Mouse (Mus musculus) kidney, embryonic 16.5 days (tissue): ENCODE measurements around the gene Mtmr1. TPM values are rescaled to one million over a fixed set of nuclear protein-coding genes. Genes with fewer than 3 reads are reported as not detected.
"Not testable (repeated sequence)": the region's sequence is repeated elsewhere in the genome, so short reads cannot be mapped to it uniquely, and the experiment has no call there.

ENCODE experiments used
- ATAC-seq: fragments of 200-750 bp; cut with Nextera tagmentation; 2 replicates; pipeline ENCODE4 v1.8.0; 2017; ENCODE audit warnings: moderate TSS enrichment; ENCODE audit not compliant: low FRiP score, low TSS enrichment
- H3K27ac ChIP-seq: fragments of 300-500 bp; sonication (generic); 2 replicates; pipeline ENCODE4 v1.5.1; 2014; ENCODE audit warnings: low read length
- H3K27me3 ChIP-seq: fragments of 300-500 bp; sonication (generic); 2 replicates; pipeline ENCODE4 v1.6.1; 2014; ENCODE audit warnings: low read length, control low read depth, mixed read lengths; ENCODE audit not compliant: insufficient read depth
- H3K36me3 ChIP-seq: fragments of 300-500 bp; sonication (generic); 2 replicates; pipeline ENCODE4 v1.6.1; 2014; ENCODE audit warnings: low read length, control low read depth, mixed read lengths; ENCODE audit not compliant: insufficient read depth
- H3K4me1 ChIP-seq: fragments of 300-500 bp; sonication (generic); 2 replicates; pipeline ENCODE4 v1.6.1; 2014; ENCODE audit warnings: low read length, control low read depth, mixed read lengths; ENCODE audit not compliant: insufficient read depth
- H3K4me2 ChIP-seq: fragments of 300-500 bp; sonication (generic); replicated peaks from 2 replicates; pipeline ENCODE4 v1.6.1; 2014; ENCODE audit warnings: low read depth, low read length
- H3K4me3 ChIP-seq: fragments of 300-500 bp; sonication (generic); 2 replicates; pipeline ENCODE4 v1.5.1; 2014; ENCODE audit warnings: mild to moderate bottlenecking, low read length
- H3K9ac ChIP-seq: fragments of 300-500 bp; sonication (generic); replicated peaks from 2 replicates; pipeline ENCODE4 v1.6.1; 2014; ENCODE audit warnings: low read length
- H3K9me3 ChIP-seq: fragments of 300-500 bp; sonication (generic); 2 replicates; pipeline ENCODE4 v1.6.1; 2016; ENCODE audit warnings: low read length, control low read depth
- WGBS: fragments of 180-500 bp; shearing (Covaris S2); extraction: QIAGEN DNeasy Blood & Tissue Kit; methylation state at CpG from one replicate; pipeline ENCODE4 v1.1.7; 2014; 5-methylcytosine and 5-hydroxymethylcytosine counted together
- polyA plus RNA-seq: library from polyadenylated mRNA; unstranded; fragments of >200 nt; fragmentation: Nextera tagmentation; extraction: Ambion mirVana; gene quantifications from 2 replicates; pipeline ENCODE4 v1.2.1, GENCODE M21; 2015

Mtmr1 gene
- polyA plus RNA-seq, result 9.5 and 9.7 TPM in 2 replicates

DNA sequence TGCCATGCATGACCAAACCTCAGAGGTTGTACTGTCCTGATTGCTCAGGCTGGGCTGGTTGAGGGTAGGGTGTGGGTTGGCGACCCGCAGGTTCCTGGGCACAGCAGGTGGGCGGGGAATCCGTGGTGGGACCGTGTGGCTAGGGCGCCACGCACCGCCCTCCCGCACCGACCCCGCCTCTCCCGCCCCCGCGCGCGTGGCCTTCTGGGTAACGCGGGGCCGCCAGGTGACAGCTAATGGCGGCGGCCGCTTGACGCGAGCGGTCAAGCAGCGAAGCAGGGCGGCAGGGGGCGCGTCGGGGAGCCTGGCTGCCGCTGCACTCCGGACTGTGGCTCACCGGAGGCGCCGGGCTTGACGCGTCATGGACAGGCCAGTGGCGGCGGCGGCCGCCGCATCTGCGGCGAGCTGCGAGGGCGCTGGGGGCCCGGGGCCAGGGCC lies at the start of gene Mtmr1:
Gene Mtmr1 (plus strand): TSS at position 207 of the 438 bp plus-strand sequence.
- Histone ChIP-seq H3K4me3 (peak within 1 kb of the TSS; percentile 60), H3K9me3 (no peaks in the 10 kb centered on the region), H3K36me3 (no peaks in the 10 kb centered on the region), H3K4me1 (no peaks in the 10 kb centered on the region), H3K4me2 (peak within 1 kb of the TSS; percentile 52), H3K9ac (peak within 1 kb of the TSS; percentile 72), H3K27me3 (no peaks in the 10 kb centered on the region), H3K27ac (peak within 1 kb of the TSS; percentile 43; the same call in 1 of the 2 replicates)
- peak; percentile 97 for ATAC-seq
- 17% methylated on average over 16 of the region's 47 CpGs for WGBS

- 89% methylated on average over 1 of the region's 1 CpGs for WGBS
- H3K4me3 ChIP-seq, result no peak overlapping the region
- H3K9ac ChIP-seq, result no peak overlapping the region
- no peaks in the 10 kb centered on the region for H3K36me3 ChIP-seq
- no peaks in the 10 kb centered on the region for H3K4me1 ChIP-seq
- H3K9me3 ChIP-seq, result no peaks in the 10 kb centered on the region
- no peak overlapping the region for H3K4me2 ChIP-seq
- H3K27me3 ChIP-seq, result no peaks in the 10 kb centered on the region; the same call in 1 of the 2 replicates
- H3K27ac ChIP-seq, result no peak overlapping the region
- ATAC-seq, result no peak
These were observed 12.5 kb upstream of the Mtmr1 start for GRCm38 (mm10) chrX:71352033-71352432.

GRCm38 (mm10) chrX:71355331-71355730 lies 9.2 kb upstream of the Mtmr1 start:
- Histone ChIP-seq H3K4me3 (no peak overlapping the region), H3K27ac (no peak overlapping the region), H3K4me2 (no peak overlapping the region), H3K36me3 (no peaks in the 10 kb centered on the region), H3K27me3 (no peaks in the 10 kb centered on the region; the same call in 1 of the 2 replicates), H3K9me3 (no peaks in the 10 kb centered on the region), H3K9ac (no peak overlapping the region), H3K4me1 (no peaks in the 10 kb centered on the region)
- 62% methylated on average over 1 of the region's 1 CpGs for WGBS
- no peak for ATAC-seq

- not testable (repeated sequence) for H3K9ac ChIP-seq, H3K27ac ChIP-seq, H3K4me2 ChIP-seq, H3K4me1 ChIP-seq, H3K4me3 ChIP-seq, H3K27me3 ChIP-seq, H3K36me3 ChIP-seq, H3K9me3 ChIP-seq, ATAC-seq
- 87% methylated on average over 10 of the region's 10 CpGs for WGBS
These were observed 2.8 kb upstream of the Mtmr1 start for GRCm38 (mm10) chrX:71361793-71362192.

- H3K4me2 ChIP-seq, result peak overlapping the region; percentile 52
- peak overlapping the region; percentile 60 for H3K4me3 ChIP-seq
- no peak overlapping the region for H3K27ac ChIP-seq
- no peaks in the 10 kb centered on the region for H3K27me3 ChIP-seq
- peak overlapping the region; percentile 72 for H3K9ac ChIP-seq
- H3K9me3 ChIP-seq, result no peaks in the 10 kb centered on the region
- no peaks in the 10 kb centered on the region for H3K4me1 ChIP-seq
- 72% methylated on average over 5 of the region's 5 CpGs for WGBS
- no peaks in the 10 kb centered on the region for H3K36me3 ChIP-seq
- ATAC-seq, result no peak
These were observed 498 bp upstream of the Mtmr1 start for GRCm38 (mm10) chrX:71364062-71364461.

DNA sequence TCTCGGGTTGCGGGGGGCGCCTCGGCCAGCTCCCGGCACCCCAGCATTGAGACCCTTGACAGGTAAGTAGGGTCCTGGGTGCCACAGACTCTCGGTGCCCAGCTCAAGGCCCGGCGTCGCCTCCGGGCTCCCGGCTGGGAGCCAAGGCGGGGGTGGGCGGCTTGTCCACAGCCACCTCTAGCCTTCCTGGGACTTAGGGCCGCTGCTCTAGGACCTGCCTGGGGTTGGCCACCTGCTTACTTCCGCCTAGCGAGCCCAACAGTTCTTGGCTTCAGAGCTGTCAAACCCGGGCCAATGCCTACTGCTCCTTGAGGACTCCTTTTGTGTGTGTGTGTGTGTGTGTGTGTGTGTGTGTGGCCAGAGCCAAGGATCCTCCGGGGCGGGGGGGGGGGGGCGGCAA lies 451 bp downstream of the Mtmr1 start:
- Histone ChIP-seq H3K9me3 (no peaks in the 10 kb centered on the region), H3K4me1 (no peaks in the 10 kb centered on the region), H3K36me3 (no peaks in the 10 kb centered on the region), H3K9ac (peak overlapping the region; percentile 72), H3K4me2 (peak overlapping the region; percentile 52), H3K27me3 (no peaks in the 10 kb centered on the region), H3K27ac (peak overlapping the region; percentile 43; the same call in 1 of the 2 replicates), H3K4me3 (peak overlapping the region; percentile 60)
- WGBS, result 32% methylated on average over 15 of the region's 20 CpGs
- peak; percentile 80; the same call in 1 of the 2 replicates for ATAC-seq

- Histone ChIP-seq H3K27me3 (no peaks in the 10 kb centered on the region), H3K4me1 (no peaks in the 10 kb centered on the region), H3K4me3 (peak overlapping the region; percentile 60), H3K27ac (no peak overlapping the region), H3K9me3 (no peaks in the 10 kb centered on the region), H3K4me2 (peak overlapping the region; percentile 52), H3K36me3 (no peaks in the 10 kb centered on the region), H3K9ac (peak overlapping the region; percentile 72; the same call in 1 of the 2 replicates)
- 71% methylated on average over 3 of the region's 3 CpGs for WGBS
- ATAC-seq, result no peak
These were observed 950 bp downstream of the Mtmr1 start for GRCm38 (mm10) chrX:71365510-71365909.

DNA sequence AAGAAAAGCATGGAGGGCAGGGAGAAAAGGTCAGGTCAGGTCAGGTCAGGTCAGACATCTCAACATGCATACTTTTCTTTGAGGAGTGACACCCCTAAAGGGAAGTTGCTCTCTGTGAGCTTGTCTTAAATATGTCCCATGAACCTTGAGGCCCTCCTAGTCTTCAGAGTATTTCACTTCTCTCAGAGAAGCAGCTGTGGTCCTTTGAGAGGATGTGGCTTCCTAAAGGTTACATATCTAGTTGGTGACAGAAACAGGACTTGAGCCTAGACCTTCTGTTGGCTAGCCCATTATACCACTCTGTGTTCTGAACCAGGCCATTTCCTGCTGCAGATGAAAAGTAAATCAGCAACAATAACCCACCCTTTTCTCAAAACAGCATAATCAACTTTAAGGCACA lies 2.4 kb downstream of the Mtmr1 start:
- no peaks in the 10 kb centered on the region for H3K27me3 ChIP-seq
- H3K9ac ChIP-seq, result no peak overlapping the region
- no peak overlapping the region for H3K4me3 ChIP-seq
- H3K9me3 ChIP-seq, result no peaks in the 10 kb centered on the region
- H3K4me1 ChIP-seq, result no peaks in the 10 kb centered on the region
- no peaks in the 10 kb centered on the region for H3K36me3 ChIP-seq
- H3K27ac ChIP-seq, result no peak overlapping the region
- H3K4me2 ChIP-seq, result no peak overlapping the region
- no peak for ATAC-seq

GRCm38 (mm10) chrX:71376781-71377180 lies 12.2 kb downstream of the Mtmr1 start:
- Histone ChIP-seq H3K4me1 (no peaks in the 10 kb centered on the region), H3K4me2 (no peak overlapping the region), H3K27me3 (no peaks in the 10 kb centered on the region), H3K4me3 (no peak overlapping the region), H3K9ac (no peak overlapping the region), H3K9me3 (no peaks in the 10 kb centered on the region), H3K27ac (no peak overlapping the region), H3K36me3 (no peaks in the 10 kb centered on the region)
- no peak for ATAC-seq
- 97% methylated on average over 1 of the region's 1 CpGs for WGBS

GRCm38 (mm10) chrX:71378435-71378834 lies 13.9 kb downstream of the Mtmr1 start:
- no peaks in the 10 kb centered on the region for H3K27me3 ChIP-seq
- no peaks in the 10 kb centered on the region for H3K9me3 ChIP-seq
- H3K4me1 ChIP-seq, result no peaks in the 10 kb centered on the region
- no peak overlapping the region for H3K27ac ChIP-seq
- H3K4me3 ChIP-seq, result no peak overlapping the region
- no peaks in the 10 kb centered on the region for H3K36me3 ChIP-seq
- no peak overlapping the region for H3K4me2 ChIP-seq
- 80% methylated on average over 2 of the region's 2 CpGs for WGBS
- no peak overlapping the region for H3K9ac ChIP-seq
- ATAC-seq, result no peak
